Mouse (Mus musculus): Measurements from ENCODE around the gene Sh3bp4.

DNA sequence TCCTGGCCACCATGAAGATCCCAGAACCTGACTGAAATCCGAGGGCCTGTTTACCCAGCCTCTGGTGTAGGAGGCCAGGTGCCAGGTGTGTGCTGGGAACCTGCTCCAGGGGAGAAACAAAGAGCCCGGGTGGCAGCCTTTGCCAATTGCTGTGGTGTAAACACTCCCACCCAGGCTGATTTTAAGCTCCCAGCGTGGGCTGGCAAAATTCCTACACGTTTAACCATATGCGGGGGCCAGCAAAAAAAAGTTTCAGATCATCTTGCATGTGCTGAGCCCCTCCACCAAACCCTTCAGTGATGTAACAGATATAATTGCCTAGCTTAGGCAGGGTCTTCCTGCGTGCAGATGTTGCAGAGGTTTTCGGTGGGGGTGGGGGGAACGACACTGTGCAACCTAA, 4.9 kb downstream of the Sh3bp4 start:
- no peak for TF ChIP-seq CTCF (IDR thresholded peaks at IDR 0.05; ENCODE audit: insufficient read depth, low read length)
- TF ChIP-seq POLR2A (IDR thresholded peaks at IDR 0.05; ENCODE audit: borderline replicate concordance, extremely low read depth, low read depth, low read length), result no peak
